Mouse (Mus musculus) forebrain, embryonic 15.5 days (tissue): ENCODE measurements at regions not wholly inside any gene's neighbourhood (a gene's known extent, or its start where the extent isn't known, plus 50 kb on each side); places are given as distances from the start of the nearest gene placed in this dataset.

Experiments
- ATAC-seq: fragments of 200-750 bp; cut with Nextera tagmentation; replicated peaks from 2 replicates; pipeline ENCODE4 v1.8.0; 2017; ENCODE audit warnings: mild to moderate bottlenecking, moderate TSS enrichment, moderate library complexity
- H3K27ac ChIP-seq: fragments of 300-500 bp; sonication (generic); replicated peaks from 2 replicates; pipeline ENCODE4 v1.5.1; 2015; ENCODE audit warnings: mild to moderate bottlenecking, inconsistent platforms
- H3K27me3 ChIP-seq: fragments of 300-500 bp; sonication (generic); 2 replicates; pipeline ENCODE4 v1.6.1; 2015; ENCODE audit warnings: inconsistent platforms
- H3K36me3 ChIP-seq: fragments of 300-500 bp; sonication (generic); 2 replicates; pipeline ENCODE4 v1.6.1; 2015; ENCODE audit warnings: mild to moderate bottlenecking, inconsistent platforms
- H3K4me1 ChIP-seq: fragments of 300-500 bp; sonication (generic); 2 replicates; pipeline ENCODE4 v1.6.1; 2015; ENCODE audit warnings: inconsistent platforms
- H3K4me2 ChIP-seq: fragments of 300-500 bp; sonication (generic); replicated peaks from 2 replicates; pipeline ENCODE4 v1.6.1; 2015; ENCODE audit warnings: mild to moderate bottlenecking, inconsistent platforms
- H3K4me3 ChIP-seq: fragments of 300-500 bp; sonication (generic); 2 replicates; pipeline ENCODE4 v1.5.1; 2015; ENCODE audit warnings: mild to moderate bottlenecking, inconsistent platforms
- H3K9ac ChIP-seq: fragments of 300-500 bp; sonication (generic); replicated peaks from 2 replicates; pipeline ENCODE4 v1.6.1; 2015; ENCODE audit warnings: mild to moderate bottlenecking, inconsistent platforms
- H3K9me3 ChIP-seq: fragments of 300-500 bp; sonication (generic); 2 replicates; pipeline ENCODE4 v1.6.1; 2016; ENCODE audit warnings: inconsistent platforms
- WGBS: fragments of 180-500 bp; shearing (Covaris S2); methylation state at CpG from one replicate; pipeline ENCODE4 v1.1.7; 2015; ENCODE audit warnings: mixed read lengths; 5-methylcytosine and 5-hydroxymethylcytosine counted together

GRCm38 (mm10) chr13:57165367-57165766 is 269.6 kb upstream of the Trpc7 start:
- H3K4me2 ChIP-seq: no peak overlapping the region
- WGBS: 73% methylated on average over 2 of the region's 2 CpGs

DNA sequence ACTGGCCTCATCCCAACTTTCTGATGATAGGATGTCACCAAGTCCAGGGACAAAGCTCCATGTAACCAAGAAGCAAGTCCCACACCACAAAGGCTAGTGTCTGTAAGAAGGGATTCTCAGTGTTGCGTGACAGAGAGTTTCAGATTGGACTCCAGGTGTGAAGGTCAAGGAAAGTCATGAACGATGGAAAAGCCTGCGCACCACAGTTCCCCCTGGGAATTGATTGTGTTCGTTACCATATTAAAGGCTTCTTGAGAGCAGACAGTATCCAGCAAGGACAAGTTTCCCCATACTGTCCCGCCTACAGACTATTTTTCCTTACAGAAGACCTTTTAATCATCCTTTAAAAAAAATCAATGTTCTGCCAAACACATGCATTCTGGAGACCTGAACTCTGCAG is 257.0 kb upstream of the Trpc7 start:
- H3K4me3 ChIP-seq: no peak overlapping the region
- no peak overlapping the region for H3K27ac ChIP-seq
- ATAC-seq: no peak
- H3K9ac ChIP-seq: no peak overlapping the region
- no peaks in the 10 kb centered on the region for H3K27me3 ChIP-seq
- H3K9me3 ChIP-seq: no peaks in the 10 kb centered on the region
- H3K36me3 ChIP-seq: no peaks in the 10 kb centered on the region
- no peak overlapping the region for H3K4me2 ChIP-seq
- peaks cover 7% of the 10 kb centered on the region for H3K4me1 ChIP-seq
- 54% methylated on average over 5 of the region's 5 CpGs for WGBS

More at GRCm38 (mm10) chr13:57165367-57165766, 269.6 kb upstream of the Trpc7 start:
- no peak overlapping the region for H3K4me3 ChIP-seq
- no peaks in the 10 kb centered on the region for H3K36me3 ChIP-seq
- no peaks in the 10 kb centered on the region for H3K27me3 ChIP-seq
- H3K27ac ChIP-seq: no peak overlapping the region
- ATAC-seq: no peak
- H3K9ac ChIP-seq: no peak overlapping the region
- H3K9me3 ChIP-seq: no peaks in the 10 kb centered on the region
- no peaks in the 10 kb centered on the region for H3K4me1 ChIP-seq

DNA sequence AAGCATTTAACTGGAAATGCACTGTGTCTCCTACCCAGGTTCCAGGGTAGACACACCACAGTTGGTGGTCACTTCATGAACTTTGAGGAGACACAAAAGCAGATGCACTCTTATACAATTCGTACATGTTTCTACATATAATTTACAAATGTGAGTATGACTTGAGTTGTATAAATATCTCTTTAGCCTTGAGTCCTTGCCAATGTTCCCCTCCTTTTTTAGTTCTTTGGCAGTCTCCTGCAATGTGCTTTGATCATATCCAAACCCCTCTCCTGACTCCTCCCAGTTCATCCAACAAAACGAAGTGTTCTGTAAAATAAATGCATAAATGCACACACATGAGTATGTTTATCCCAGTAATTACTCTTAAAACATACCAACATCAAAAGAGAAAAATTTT is 251.8 kb upstream of the Trpc7 start:
- ATAC-seq: no peak
- Histone ChIP-seq H3K4me2 (no peak overlapping the region), H3K27ac (no peak overlapping the region), H3K4me1 (peaks cover 26% of the 10 kb centered on the region), H3K9ac (no peak overlapping the region), H3K4me3 (no peak overlapping the region), H3K36me3 (no peaks in the 10 kb centered on the region), H3K27me3 (no peaks in the 10 kb centered on the region), H3K9me3 (no peaks in the 10 kb centered on the region)
- WGBS: 65% methylated on average over 2 of the region's 2 CpGs

GRCm38 (mm10) chr13:57146708-57147107 is 250.9 kb upstream of the Trpc7 start:
- peaks cover 30% of the 10 kb centered on the region for H3K4me1 ChIP-seq
- ATAC-seq: 0 out of 2 replicates have a peak, but pooled peaks have one; percentile 16

DNA sequence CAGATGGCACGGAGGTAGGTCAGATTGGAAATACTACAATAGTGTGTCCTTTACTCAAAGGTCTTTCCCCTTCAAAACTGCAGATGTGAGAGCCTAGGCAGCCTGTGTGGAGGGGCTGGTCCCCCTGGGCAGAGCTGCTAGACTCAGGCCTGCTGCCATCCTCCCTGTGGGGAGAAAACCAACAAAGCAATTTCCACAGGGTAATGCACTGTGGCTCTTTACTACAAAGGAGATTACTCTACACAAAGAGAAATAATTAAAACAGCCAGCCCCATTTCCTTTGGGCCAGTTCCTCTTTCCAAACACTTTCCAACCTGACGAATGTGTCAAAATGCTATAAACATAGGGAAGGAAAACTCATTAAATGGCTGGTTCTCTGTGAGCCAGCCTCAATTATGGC is 250.0 kb upstream of the Trpc7 start:
- Histone ChIP-seq H3K4me1 (peaks cover 30% of the 10 kb centered on the region), H3K4me2 (no peak overlapping the region), H3K27me3 (no peaks in the 10 kb centered on the region), H3K4me3 (no peak overlapping the region), H3K27ac (peak overlapping the region; percentile 2; the same call in 1 of the 2 replicates), H3K9me3 (no peaks in the 10 kb centered on the region), H3K36me3 (no peaks in the 10 kb centered on the region), H3K9ac (no peak overlapping the region)
- WGBS: 12% methylated on average over 2 of the region's 2 CpGs
- 0 out of 2 replicates have a peak, but pooled peaks have one; percentile 43 for ATAC-seq

More at GRCm38 (mm10) chr13:57146708-57147107, 250.9 kb upstream of the Trpc7 start:
- Histone ChIP-seq H3K27ac (no peak overlapping the region), H3K36me3 (no peaks in the 10 kb centered on the region), H3K4me3 (no peak overlapping the region), H3K9ac (no peak overlapping the region), H3K27me3 (no peaks in the 10 kb centered on the region), H3K4me2 (no peak overlapping the region), H3K9me3 (no peaks in the 10 kb centered on the region)
- WGBS: 23% methylated on average over 4 of the region's 4 CpGs

GRCm38 (mm10) chr13:57142851-57143250 is 247.1 kb upstream of the Trpc7 start:
- Histone ChIP-seq H3K4me1 (peaks cover 31% of the 10 kb centered on the region), H3K9me3 (no peaks in the 10 kb centered on the region), H3K27ac (no peak overlapping the region), H3K4me3 (no peak overlapping the region), H3K4me2 (no peak overlapping the region), H3K27me3 (no peaks in the 10 kb centered on the region), H3K9ac (no peak overlapping the region), H3K36me3 (no peaks in the 10 kb centered on the region)
- no peak for ATAC-seq
- WGBS: 43% methylated on average over 5 of the region's 5 CpGs

- Histone ChIP-seq H3K27me3 (no peaks in the 10 kb centered on the region), H3K27ac (no peak overlapping the region), H3K9me3 (no peaks in the 10 kb centered on the region), H3K4me2 (no peak overlapping the region), H3K9ac (no peak overlapping the region), H3K4me3 (no peak overlapping the region), H3K36me3 (no peaks in the 10 kb centered on the region), H3K4me1 (peaks cover 32% of the 10 kb centered on the region)
- WGBS: 18% methylated on average over 2 of the region's 2 CpGs
- no peak for ATAC-seq
Measured at GRCm38 (mm10) chr13:57142441-57142840, 246.6 kb upstream of the Trpc7 start.

DNA sequence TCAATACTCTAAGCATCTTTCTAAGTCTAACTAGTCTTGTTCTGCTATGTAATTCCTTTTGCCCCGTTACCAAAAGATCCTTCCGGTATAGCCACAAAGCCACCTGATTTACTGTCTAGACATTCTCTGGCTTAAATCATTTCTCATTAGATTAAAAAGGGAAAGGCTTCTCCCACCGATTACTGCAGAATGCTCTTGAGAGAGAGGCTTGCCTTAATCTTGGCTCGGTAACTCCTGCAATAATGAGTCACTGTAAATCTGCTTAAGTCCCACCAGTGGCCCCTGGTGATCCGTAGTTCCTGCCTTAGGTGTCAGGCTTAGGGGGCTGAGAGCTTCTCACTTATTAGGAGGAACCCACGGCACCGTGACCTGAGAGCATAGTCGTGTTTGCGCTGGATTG is 220.1 kb upstream of the Trpc7 start:
- no peak for ATAC-seq
- Histone ChIP-seq H3K27me3 (no peaks in the 10 kb centered on the region), H3K4me3 (no peak overlapping the region), H3K27ac (no peak overlapping the region), H3K9me3 (no peaks in the 10 kb centered on the region), H3K36me3 (no peaks in the 10 kb centered on the region), H3K4me2 (no peak overlapping the region), H3K4me1 (no peaks in the 10 kb centered on the region), H3K9ac (no peak overlapping the region)
- WGBS: 54% methylated on average over 9 of the region's 9 CpGs

DNA sequence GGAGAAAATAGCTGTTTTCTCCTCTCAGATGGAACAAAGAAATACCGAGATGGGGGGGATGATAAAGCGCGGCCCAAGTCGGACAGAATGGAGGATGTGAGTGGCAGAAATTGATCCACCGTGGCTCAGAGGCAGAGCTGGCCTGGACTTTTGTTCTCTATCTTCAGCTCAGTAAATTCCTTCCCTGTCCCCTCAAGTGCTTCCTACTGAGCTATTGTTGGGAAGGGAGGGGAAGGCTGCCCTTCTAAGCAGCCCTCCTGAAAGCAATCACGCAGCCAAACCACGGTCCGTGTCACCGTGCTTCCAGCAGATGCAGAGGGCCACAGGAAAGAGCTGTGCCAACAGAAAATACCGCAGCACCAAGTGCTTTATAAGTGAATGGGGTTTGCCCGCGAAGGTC is 212.2 kb upstream of the Trpc7 start:
- Histone ChIP-seq H3K27ac (no peak overlapping the region), H3K9ac (no peak overlapping the region)
- 4% methylated on average over 12 of the region's 12 CpGs for WGBS

DNA sequence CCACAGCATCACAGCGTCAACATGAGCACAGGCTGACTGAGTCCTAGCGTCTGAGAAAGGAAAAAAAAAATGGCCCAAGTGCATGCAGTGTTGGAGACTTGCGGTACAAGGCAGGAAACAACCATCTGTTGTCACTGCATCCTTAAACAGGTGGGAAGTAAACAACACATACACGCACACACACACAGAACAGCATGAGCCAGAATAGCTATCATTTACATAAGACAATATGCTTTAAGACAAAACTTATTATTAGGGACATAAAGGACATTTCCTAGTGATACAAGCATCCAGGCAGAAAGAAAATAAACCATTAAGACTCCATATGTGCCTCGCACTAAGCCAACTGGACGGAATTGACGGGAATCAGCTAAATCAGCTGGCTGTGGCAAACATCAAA is 203.8 kb upstream of the Trpc7 start:
- no peak overlapping the region for H3K27ac ChIP-seq
- H3K4me1 ChIP-seq: peaks cover 15% of the 10 kb centered on the region
- no peak overlapping the region for H3K4me3 ChIP-seq
- H3K9ac ChIP-seq: no peak overlapping the region
- H3K27me3 ChIP-seq: no peaks in the 10 kb centered on the region
- H3K36me3 ChIP-seq: no peaks in the 10 kb centered on the region
- ATAC-seq: peak; percentile 84
- H3K4me2 ChIP-seq: no peak overlapping the region
- 51% methylated on average over 7 of the region's 7 CpGs for WGBS
- H3K9me3 ChIP-seq: no peaks in the 10 kb centered on the region

More for the DNA sequence above, 212.2 kb upstream of the Trpc7 start:
- ATAC-seq: no peak
- Histone ChIP-seq H3K27me3 (peaks cover 3% of the 10 kb centered on the region; the same call in 1 of the 2 replicates), H3K4me1 (peaks cover 9% of the 10 kb centered on the region), H3K36me3 (no peaks in the 10 kb centered on the region), H3K9me3 (no peaks in the 10 kb centered on the region), H3K4me3 (no peak overlapping the region), H3K4me2 (0 out of 2 replicates have a peak overlapping the region, but pooled peaks have one; percentile 2)

GRCm38 (mm10) chr13:57091886-57092285 is 196.1 kb upstream of the Trpc7 start:
- H3K4me2 ChIP-seq: no peak overlapping the region
- 0 out of 2 replicates have a peak, but pooled peaks cover 4% of the 10 kb centered on the region for H3K4me1 ChIP-seq
- H3K4me3 ChIP-seq: no peak overlapping the region
- H3K27me3 ChIP-seq: no peaks in the 10 kb centered on the region
- H3K27ac ChIP-seq: no peak overlapping the region
- 94% methylated on average over 8 of the region's 8 CpGs for WGBS
- no peak for ATAC-seq
- no peaks in the 10 kb centered on the region for H3K9me3 ChIP-seq
- H3K9ac ChIP-seq: no peak overlapping the region
- no peaks in the 10 kb centered on the region for H3K36me3 ChIP-seq

GRCm38 (mm10) chr13:57089381-57090075 is 193.7 kb upstream of the Trpc7 start:
- H3K9me3 ChIP-seq: no peaks in the 10 kb centered on the region
- H3K4me2 ChIP-seq: no peak overlapping the region
- 81% methylated on average over 13 of the region's 13 CpGs for WGBS
- 0 out of 2 replicates have a peak, but pooled peaks cover 4% of the 10 kb centered on the region for H3K4me1 ChIP-seq
- H3K36me3 ChIP-seq: no peaks in the 10 kb centered on the region
- H3K9ac ChIP-seq: no peak overlapping the region
- no peak overlapping the region for H3K4me3 ChIP-seq
- no peak overlapping the region for H3K27ac ChIP-seq
- H3K27me3 ChIP-seq: no peaks in the 10 kb centered on the region
- no peak for ATAC-seq

GRCm38 (mm10) chr13:57087966-57088365 is 192.2 kb upstream of the Trpc7 start:
- Histone ChIP-seq H3K9me3 (no peaks in the 10 kb centered on the region), H3K4me3 (no peak overlapping the region), H3K27ac (no peak overlapping the region), H3K27me3 (no peaks in the 10 kb centered on the region), H3K9ac (no peak overlapping the region), H3K36me3 (no peaks in the 10 kb centered on the region), H3K4me2 (no peak overlapping the region), H3K4me1 (0 out of 2 replicates have a peak, but pooled peaks cover 4% of the 10 kb centered on the region)
- WGBS: 90% methylated on average over 6 of the region's 6 CpGs
- no peak for ATAC-seq
